In genomic region chr15:96475571-96475972, GRCm38 (mm10) we compare ENCODE assay signal across 18 mouse cellular contexts. TPM values are rescaled to one million over a fixed set of nuclear protein-coding genes. Genes with fewer than 3 reads are reported as not detected.
A peak's percentile ranks its signal among the peaks of the same experiment; 100 is the strongest.
DNase-seq lines count a peak whose midpoint lies in the region; ATAC-seq and TF ChIP-seq lines count a peak whose summit lies in the region.
"Had no signal": no experiment of that assay in that cellular context is flagged by ENCODE, and none has a peak within 500 bp of the region (broad histone marks: within the 10 kb centered on the region; RNA-seq: fewer than 3 reads in every experiment).

No protein-coding gene starts in this region.

- H3K36me3 ChIP-seq in liver, embryonic 11.5 days (ENCODE audit: control insufficient read depth, insufficient read depth, low read length) = no peaks in the 10 kb centered on the region
- H3K36me3 ChIP-seq in liver, embryonic 12.5 days = no peaks in the 10 kb centered on the region
- no peaks in the 10 kb centered on the region for H3K36me3 ChIP-seq in CH12.LX (replicated peaks in 1 of 2; ENCODE audit: control insufficient read depth in 1 of 2, insufficient read depth in 1 of 2, low read length in 1 of 2)
- H3K36me3 ChIP-seq: heart, embryonic 13.5 days; liver, embryonic 15.5 days; midbrain, embryonic 10.5 days; stomach, embryonic 15.5 days had no signal

- H3K9ac ChIP-seq in liver, embryonic 11.5 days (ENCODE audit: low read depth, low read length) = no peak overlapping the region
- no peak overlapping the region for H3K9ac ChIP-seq in liver, embryonic 12.5 days
- H3K9ac ChIP-seq in CH12.LX (ENCODE audit: insufficient read depth, low read depth) = no peak overlapping the region
- H3K9ac ChIP-seq: forebrain, postnatal 0 days; heart, embryonic 13.5 days; liver, embryonic 15.5 days; stomach, embryonic 15.5 days had no signal

- dilution Hi-C loops in CH12.LX (cut with MboI; ENCODE audit: extremely low pct_ligation_motif_present, extremely low pct_unique_long_range_greater_than_20kb, low sequenced_read_pairs) = no loop called here

- no peak overlapping the region for H3K4me2 ChIP-seq in liver, embryonic 11.5 days
- H3K4me2 ChIP-seq in liver, embryonic 12.5 days = no peak overlapping the region
- H3K4me2 ChIP-seq in CH12.LX (ENCODE audit: insufficient read depth, low read depth, poor library complexity, severe bottlenecking) = no peak overlapping the region
- H3K4me2 ChIP-seq: heart, embryonic 13.5 days; stomach, embryonic 15.5 days had no signal

- WGBS in liver, embryonic 11.5 days = 61% methylated on average over 7 of the region's 7 CpGs
- WGBS in liver, embryonic 12.5 days (ENCODE audit: insufficient replicate concordance) = 48% methylated on average over 7 of the region's 7 CpGs

- intact Hi-C loops in gastrocnemius, postnatal 14 days (cut with DNase I; ENCODE audit: low total_unique reads) = no loop called here

- no peak for TF ChIP-seq RAD21 in CH12.LX (IDR thresholded peaks at IDR 0.05; ENCODE audit: low read depth, low read length)

- H3K27me3 ChIP-seq in liver, embryonic 11.5 days (replicated peaks; ENCODE audit: control insufficient read depth, insufficient read depth, low read length) = no peaks in the 10 kb centered on the region
- H3K27me3 ChIP-seq in liver, embryonic 12.5 days (replicated peaks) = no peaks in the 10 kb centered on the region
- no peaks in the 10 kb centered on the region for H3K27me3 ChIP-seq in CH12.LX (replicated peaks)
- H3K27me3 ChIP-seq: heart, embryonic 13.5 days; liver, embryonic 15.5 days; stomach, embryonic 15.5 days had no signal

- no peak overlapping the region for H3K4me3 ChIP-seq in liver, embryonic 11.5 days (ENCODE audit: low read depth, low read length)
- no peak overlapping the region for H3K4me3 ChIP-seq in liver, embryonic 12.5 days
- no peak overlapping the region for H3K4me3 ChIP-seq in CH12.LX (replicated peaks in 1 of 3; ENCODE audit: low read depth in 2 of 3, low read length in 2 of 3, poor library complexity in 1 of 3)
- H3K4me3 ChIP-seq: heart, embryonic 13.5 days; liver, embryonic 15.5 days; midbrain, embryonic 10.5 days; stomach, embryonic 15.5 days had no signal

- no peak for DNase-seq in liver, embryonic 11.5 days (ENCODE audit: low spot score)
- peak; percentile 57 for DNase-seq in CH12.LX (ENCODE audit: extremely low read depth)
- no peak for DNase-seq in gastrocnemius, postnatal 25 days
- DNase-seq in cerebellum, adult 18-20 months = no peak
- DNase-seq in gastrocnemius, postnatal 14 days = no peak
- DNase-seq: cerebellum, postnatal 10 days; embryo, embryonic 11 days; forebrain, postnatal 0 days; kidney, postnatal 4 days; lung, postnatal 10 days; right cerebral cortex, adult 18-20 months had no signal

- H3K79me2 ChIP-seq in CH12.LX (replicated peaks; ENCODE audit: control insufficient read depth, extremely low read depth, insufficient read depth, poor library complexity, severe bottlenecking) = no peaks in the 10 kb centered on the region

- no peak for TF ChIP-seq POLR2A in CH12.LX (IDR thresholded peaks at IDR 0.05; ENCODE audit: low read depth, low read length)

- no peaks in the 10 kb centered on the region for H3K4me1 ChIP-seq in liver, embryonic 11.5 days (replicated peaks; ENCODE audit: control insufficient read depth, insufficient read depth, low read length)
- peaks cover 2% of the 10 kb centered on the region; the same call in 1 of the 2 replicates for H3K4me1 ChIP-seq in liver, embryonic 12.5 days
- peaks cover 10 to 35% of the 10 kb centered on the region in 2 experiments for H3K4me1 ChIP-seq in CH12.LX (ENCODE audit: control insufficient read depth in 1 of 2, insufficient read depth in 2 of 2)
- H3K4me1 ChIP-seq: liver, embryonic 15.5 days; midbrain, embryonic 10.5 days; stomach, embryonic 15.5 days had no signal

- H3K27ac ChIP-seq in liver, embryonic 11.5 days (ENCODE audit: low read depth, low read length) = no peak overlapping the region
- no peak overlapping the region for H3K27ac ChIP-seq in liver, embryonic 12.5 days
- no peak overlapping the region for H3K27ac ChIP-seq in CH12.LX (ENCODE audit: insufficient read depth, low read depth)
- H3K27ac ChIP-seq: heart, embryonic 13.5 days; liver, embryonic 15.5 days; midbrain, embryonic 10.5 days; stomach, embryonic 15.5 days had no signal

- in situ Hi-C loops in CH12.LX (cut with MboI; ENCODE audit: low pct_ligation_motif_present, low pct_unique_long_range_greater_than_20kb, low sequenced_read_pairs) = no loop called here

- no peak for TF ChIP-seq EP300 in CH12.LX (IDR thresholded peaks at IDR 0.05; ENCODE audit: low read length)

- no peaks in the 10 kb centered on the region for H3K9me3 ChIP-seq in liver, embryonic 11.5 days (ENCODE audit: control insufficient read depth, low read length)
- H3K9me3 ChIP-seq in liver, embryonic 12.5 days (replicated peaks) = no peaks in the 10 kb centered on the region
- H3K9me3 ChIP-seq in CH12.LX (replicated peaks; ENCODE audit: low read length) = peaks cover 6% of the 10 kb centered on the region
- H3K9me3 ChIP-seq: heart, embryonic 13.5 days; liver, embryonic 15.5 days; midbrain, embryonic 10.5 days; stomach, embryonic 15.5 days had no signal

- ATAC-seq in liver, embryonic 11.5 days (replicated peaks; ENCODE audit: low FRiP score) = peak; percentile 30; the same call in 1 of the 2 replicates
- ATAC-seq in liver, embryonic 12.5 days = no peak
- ATAC-seq in granulocyte monocyte progenitor cell, adult 5-6 weeks (replicated peaks; ENCODE audit: poor library complexity, severe bottlenecking) = peak; percentile 92
- ATAC-seq in megakaryocyte progenitor cell, adult 5-6 weeks (replicated peaks; ENCODE audit: poor library complexity) = peak; percentile 77

- no peak for TF ChIP-seq CTCF in CH12.LX (conservative IDR thresholded peaks at IDR 0.05 in 1 of 2, IDR thresholded peaks at IDR 0.05 in 1 of 2; ENCODE audit: low read depth in 2 of 2, low read length in 2 of 2)

TF ChIP-seq in CH12.LX, 34 proteins besides CTCF, POLR2A, EP300 and RAD21:
- no peak for TF ChIP-seq ELF1 (IDR thresholded peaks at IDR 0.05; ENCODE audit: low read depth, low read length)
- TF ChIP-seq MAX (IDR thresholded peaks at IDR 0.05; ENCODE audit: low read length) = no peak
- no peak for TF ChIP-seq ETS1 (conservative IDR thresholded peaks at IDR 0.05; ENCODE audit: low read depth, low read length)
- no peak for TF ChIP-seq ZNF384 (IDR thresholded peaks at IDR 0.05; ENCODE audit: low read depth, low read length)
- no peak for TF ChIP-seq JUN (IDR thresholded peaks at IDR 0.05; ENCODE audit: insufficient read depth, low read depth, low read length)
- no peak for TF ChIP-seq CHD2 (IDR thresholded peaks at IDR 0.05; ENCODE audit: low read length)
- no peak for TF ChIP-seq TBP (conservative IDR thresholded peaks at IDR 0.05; ENCODE audit: low read depth, low read length)
- TF ChIP-seq NELFE (IDR thresholded peaks at IDR 0.05; ENCODE audit: low read depth, low read length) = no peak
- no peak for TF ChIP-seq NRF1 (IDR thresholded peaks at IDR 0.05; ENCODE audit: low read depth, low read length)
- no peak for TF ChIP-seq CHD1 (IDR thresholded peaks at IDR 0.05; ENCODE audit: low read depth, low read length)
- TF ChIP-seq PAX5 (IDR thresholded peaks at IDR 0.05; ENCODE audit: low read length) = no peak
- TF ChIP-seq BHLHE40 (IDR thresholded peaks at IDR 0.05; ENCODE audit: low read depth, low read length) = no peak
- no peak for TF ChIP-seq GABPA (IDR thresholded peaks at IDR 0.05; ENCODE audit: insufficient replicate concordance, low read depth, low read length)
- no peak for TF ChIP-seq ZC3H11A (IDR thresholded peaks at IDR 0.05; ENCODE audit: low read depth, low read length)
- TF ChIP-seq SIN3A (IDR thresholded peaks at IDR 0.05; ENCODE audit: low read length) = no peak
- no peak for TF ChIP-seq POLR2AphosphoS2 (IDR thresholded peaks at IDR 0.05; ENCODE audit: low read depth, low read length)
TF ChIP-seq in CH12.LX: peak in this region for 0.

RNA-seq across cellular contexts. Expression of gene Scaf11, which starts 14.9 kb away (rescaled TPM):
- polyA plus RNA-seq in liver, embryonic 11.5 days (2014; fragmentation: Nextera tagmentation; extraction: Ambion mirVana) = 105 and 106 TPM in 2 replicates
- 68.8 and 73.0 TPM in 2 replicates for polyA plus RNA-seq in liver, embryonic 12.5 days (2016; fragmentation: Nextera tagmentation; extraction: Ambion mirVana)
- 57.2 and 63.9 TPM in 2 replicates for total RNA-seq in CH12.LX (2012; rRNA removed)
- 59.8 and 66.6 TPM in 2 replicates for total RNA-seq in CH12.LX (2014; rRNA removed)
- polyA plus RNA-seq in CH12.LX (2012; ENCODE audit: insufficient read length, low read depth) = 88.0 and 92.0 TPM in 2 replicates
- total RNA-seq in granulocyte monocyte progenitor cell, adult 5-6 weeks (2014; fragmentation: Nextera tagmentation) = 88.4 and 105 TPM in 2 replicates
- total RNA-seq in granulocyte monocyte progenitor cell, adult 5-6 weeks (2017) = 126 and 137 TPM in 2 replicates
- 96.1 and 99.7 TPM in 2 replicates for total RNA-seq in megakaryocyte progenitor cell, adult 5-6 weeks (2015)
- total RNA-seq in megakaryocyte progenitor cell, adult 5-6 weeks (2017) = 120 and 136 TPM in 2 replicates
- total RNA-seq in gastrocnemius, postnatal 25 days (2021) = 10 to 100 TPM; 29.2 to 33.1 TPM
- total RNA-seq in gastrocnemius, postnatal 14 days (2021) = 10 to 100 TPM; 32.5 to 34.2 TPM
